Mouse (Mus musculus): ENCODE results near the gene Zfp664.

The Zfp664 gene

GRCm38 (mm10) chr5:124930055-124930439, 67.6 kb downstream of the Zfp664 start:
- DNase-seq, result peak; percentile 73

DNA sequence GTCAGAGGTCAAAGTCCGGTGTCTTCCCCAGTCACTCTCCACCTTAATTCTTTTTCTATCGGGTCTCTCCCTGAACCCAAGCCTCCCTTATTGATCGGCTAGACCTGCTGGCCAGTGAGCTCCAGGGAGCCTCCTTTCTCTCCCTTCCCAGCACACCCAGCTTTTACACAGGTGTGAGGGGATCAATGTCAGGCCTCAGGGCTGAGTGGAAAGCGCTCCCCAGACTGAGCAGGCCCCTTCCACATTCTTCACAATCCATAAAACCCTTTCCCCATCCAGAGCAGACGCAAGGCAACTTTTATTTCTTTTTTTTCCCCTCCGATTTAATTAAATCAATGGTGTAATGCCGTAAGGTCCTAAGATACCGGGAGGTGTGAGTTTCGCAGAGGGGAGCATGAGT, 68.1 kb downstream of the Zfp664 start:
- no peak for DNase-seq

DNA sequence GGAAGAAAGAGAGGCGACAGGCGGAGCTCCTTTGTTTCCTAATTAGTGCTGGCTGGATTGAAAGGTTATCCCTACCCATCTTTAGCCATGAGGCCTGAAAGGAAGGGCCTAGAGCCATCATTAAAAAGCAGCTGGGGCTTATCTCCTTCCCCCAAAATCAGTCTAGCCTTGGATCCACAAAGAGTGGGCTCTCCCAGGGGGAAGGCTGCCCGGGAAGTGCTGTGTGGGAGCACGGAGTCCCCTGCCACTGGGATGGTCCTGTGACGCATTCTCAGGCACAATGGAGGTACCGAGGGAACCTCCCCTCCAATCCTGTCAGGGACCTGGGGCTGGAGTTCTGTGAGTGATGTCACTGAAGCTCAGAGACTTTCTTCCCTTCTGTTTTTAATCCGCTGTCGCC, 68.6 kb downstream of the Zfp664 start:
- peak; percentile 87 for DNase-seq

- no peak for DNase-seq
Measured at GRCm38 (mm10) chr5:124934558-124934957, 72.1 kb downstream of the Zfp664 start.

DNA sequence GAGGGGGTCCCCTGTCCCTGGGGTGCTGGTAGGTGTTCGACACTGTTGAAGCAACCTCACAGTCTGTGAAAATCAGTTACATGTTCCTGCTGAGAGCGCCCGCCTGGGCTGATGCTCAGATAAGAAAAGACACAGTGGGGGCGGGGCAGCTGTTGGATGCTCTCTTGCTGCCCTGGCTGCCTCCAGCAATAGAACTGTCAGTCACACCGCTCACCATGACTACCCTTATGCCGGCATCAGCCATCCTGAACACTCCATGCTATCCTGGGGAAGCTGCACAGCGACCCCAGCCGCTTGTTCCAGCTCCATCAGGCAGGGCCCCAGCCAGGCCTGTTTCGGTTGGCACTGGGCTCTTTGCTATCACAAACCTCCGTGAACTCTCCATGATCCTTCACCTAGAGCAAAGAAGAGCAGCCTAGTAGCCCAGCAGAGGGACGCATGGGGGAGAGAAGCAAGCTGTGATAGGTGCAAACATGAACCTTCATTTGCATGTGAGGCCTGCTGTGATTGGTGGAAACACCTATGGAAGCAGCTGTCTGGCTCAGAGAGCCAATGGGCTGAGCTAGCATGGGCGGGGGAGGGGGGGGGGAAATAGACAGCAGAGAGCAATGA, 80.8 kb downstream of the Zfp664 start:
- peak; percentile 63 for DNase-seq

- DNase-seq, result peak; percentile 69
Measured at GRCm38 (mm10) chr5:124943793-124944383, 81.4 kb downstream of the Zfp664 start.

DNA sequence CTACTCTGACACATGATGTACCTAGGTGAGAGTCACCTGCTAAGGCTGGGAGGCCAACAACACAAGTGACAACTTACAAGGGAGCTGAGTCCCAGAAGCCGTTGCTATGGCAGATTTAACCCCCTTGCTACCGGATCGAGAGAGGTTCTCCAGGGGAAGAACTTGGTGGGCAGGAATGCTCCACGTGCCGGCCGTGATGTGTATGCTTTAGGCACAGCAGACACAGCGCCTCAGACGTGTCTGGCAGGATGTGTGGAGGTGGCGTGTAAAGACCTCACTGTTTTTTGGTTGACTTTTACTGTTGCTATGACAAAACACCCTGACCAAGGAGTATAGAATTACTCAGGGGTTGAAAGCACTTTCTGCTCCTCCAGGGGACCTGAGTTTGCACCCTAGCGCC, 81.9 kb downstream of the Zfp664 start:
- no peak for DNase-seq

- no peak for DNase-seq
Measured at GRCm38 (mm10) chr5:124945046-124945445, 82.6 kb downstream of the Zfp664 start.

DNA sequence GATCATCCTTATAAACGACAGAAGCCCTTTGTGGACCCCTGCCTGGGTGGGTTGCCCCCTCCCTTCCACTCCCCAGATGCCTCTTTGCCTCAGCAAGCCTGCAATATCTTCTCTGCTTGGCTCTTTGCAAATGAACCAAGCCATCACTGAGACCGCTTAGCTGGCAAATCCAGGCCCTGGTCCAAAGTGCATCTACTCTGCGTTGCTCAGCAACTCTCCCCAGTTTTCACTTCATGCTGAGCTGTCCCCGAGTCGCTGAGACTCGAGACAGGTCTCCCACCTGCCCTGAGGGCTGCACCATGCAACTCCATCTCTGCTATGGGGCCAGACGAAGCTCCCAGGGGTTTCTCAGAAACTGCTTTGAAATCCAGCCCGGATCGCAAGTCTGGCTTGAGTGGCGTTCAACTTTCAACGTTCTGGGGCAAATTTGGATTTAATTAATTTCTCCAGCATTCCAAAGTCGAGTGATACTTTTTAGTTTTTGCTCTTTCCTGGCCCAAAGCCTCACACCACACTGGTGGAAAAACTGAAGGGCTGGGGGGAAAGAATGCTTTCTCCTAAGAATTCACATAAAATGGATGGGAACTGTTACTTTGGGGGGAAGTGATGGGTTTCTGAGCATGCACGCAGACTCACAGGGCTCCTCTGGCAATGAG, 88.3 kb downstream of the Zfp664 start:
- DNase-seq, result no peak

GRCm38 (mm10) chr5:124951333-124951732, 88.8 kb downstream of the Zfp664 start:
- peak; percentile 60 for DNase-seq
